Mouse (Mus musculus) liver, embryonic 14.5 days (tissue): ENCODE measurements around the gene Stx18. TPM values are rescaled to one million over a fixed set of nuclear protein-coding genes. Genes with fewer than 3 reads are reported as not detected.

Experiments used
- ATAC-seq: fragments of 200-750 bp; cut with Nextera tagmentation; 2 replicates; pipeline ENCODE4 v1.8.0; 2017; ENCODE audit warnings: moderate number of reproducible peaks, mild to moderate bottlenecking, moderate library complexity; ENCODE audit not compliant: insufficient read depth
- DNase-seq, 3 experiments: peaks; one replicate each; pipeline ENCODE4 v3.0.0-alpha.2; 2012 to 2013; ENCODE audit warnings: low read depth in 3 of 3, low spot score in 3 of 3
- H3K27ac ChIP-seq: fragments of 300-500 bp; sonication (generic); 2 replicates; pipeline ENCODE4 v1.5.1; 2014; ENCODE audit warnings: moderate library complexity, mild to moderate bottlenecking, control low read depth, inconsistent platforms
- H3K27me3 ChIP-seq: fragments of 300-500 bp; sonication (generic); 2 replicates; pipeline ENCODE4 v1.6.1; 2014; ENCODE audit warnings: mild to moderate bottlenecking, low read length, moderate library complexity; ENCODE audit not compliant: control insufficient read depth, insufficient read depth
- H3K36me3 ChIP-seq: fragments of 300-500 bp; sonication (generic); replicated peaks from 2 replicates; pipeline ENCODE4 v1.6.1; 2014; ENCODE audit warnings: low read depth; ENCODE audit not compliant: control insufficient read depth, insufficient read depth
- H3K4me1 ChIP-seq, 2 experiments: fragments of 200-500 bp in 1 of 2; fragments of 300-500 bp in 1 of 2; sonication (generic) in 1 of 2; replicated peaks; 2 replicates each; pipeline ENCODE4 v1.6.1; 2012 to 2014; ENCODE audit warnings: antibody characterized with exemption in 1 of 2, inconsistent platforms in 1 of 2, low read length in 1 of 2; ENCODE audit not compliant: control insufficient read depth in 2 of 2, insufficient read depth in 2 of 2
- H3K4me2 ChIP-seq: fragments of 300-500 bp; sonication (generic); 2 replicates; pipeline ENCODE4 v1.6.1; 2014; ENCODE audit warnings: low read depth, mild to moderate bottlenecking, control low read depth, moderate library complexity
- H3K4me3 ChIP-seq, 2 experiments: fragments of 200-500 bp in 1 of 2; fragments of 300-500 bp in 1 of 2; sonication (generic) in 1 of 2; 2 replicates each; pipeline ENCODE4 v1.5.1; 2012 to 2014; ENCODE audit warnings: low read depth in 2 of 2, low read length in 2 of 2, mild to moderate bottlenecking in 2 of 2, control low read depth in 1 of 2, inconsistent platforms in 1 of 2, moderate library complexity in 1 of 2; ENCODE audit not compliant: insufficient read depth in 1 of 2
- H3K9ac ChIP-seq: fragments of 300-500 bp; sonication (generic); replicated peaks from 2 replicates; pipeline ENCODE4 v1.6.1; 2014; ENCODE audit warnings: mild to moderate bottlenecking, control low read depth, moderate library complexity
- H3K9me3 ChIP-seq: fragments of 300-500 bp; sonication (generic); 2 replicates; pipeline ENCODE4 v1.6.1; 2016; ENCODE audit warnings: low read length, mixed read lengths; ENCODE audit not compliant: control insufficient read depth
- CTCF ChIP-seq: IDR thresholded peaks from 2 replicates; pipeline ENCODE4 v1.5.1; 2016; ENCODE audit warnings: antibody characterized with exemption, low read depth, control low read depth
- EP300 ChIP-seq: IDR thresholded peaks from 2 replicates; pipeline ENCODE4 v1.6.1; 2016; ENCODE audit warnings: antibody characterized with exemption, low read depth
- whole genome bisulfite sequencing: fragments of 180-500 bp; shearing (Covaris S2); extraction: QIAGEN DNeasy Blood & Tissue Kit; methylation state at CpG from one replicate; pipeline ENCODE4 v1.1.7; 2014; ENCODE audit not compliant: insufficient replicate concordance; 5-methylcytosine and 5-hydroxymethylcytosine counted together
- polyA plus RNA-seq, 2 experiments: library from polyadenylated mRNA; depleted of rRNA in 1 of 2; stranded (reverse) in 1 of 2; unstranded in 1 of 2; fragments of >200 nt; fragmentation: Nextera tagmentation in 1 of 2; extraction: Ambion mirVana in 1 of 2; gene quantifications; 2 replicates each; pipeline versions ENCODE4 v1.2.1 to v1.2.3; 2012 to 2014

The Stx18 gene
- polyA plus RNA-seq, 2 experiments, result 8.0 to 12.6 TPM

- WGBS, result 16% methylated on average over 9 of the region's 9 CpGs
- peak overlapping the region; percentile 89 for H3K4me2 ChIP-seq
- no peaks in the 10 kb centered on the region for H3K9me3 ChIP-seq
- peak overlapping the region; percentile 87 for H3K9ac ChIP-seq
- peaks cover 2 to 7% of the 10 kb centered on the region in 2 experiments; a peak in 2 of 4 replicates for H3K4me1 ChIP-seq
- no peaks in the 10 kb centered on the region for H3K36me3 ChIP-seq
- peak in 2 of 3 experiments; percentile 13 to 14 for DNase-seq
- peak overlapping the region; percentile 94 for H3K4me3 ChIP-seq
- no peak for TF ChIP-seq CTCF
- no peak for TF ChIP-seq EP300
- H3K27ac ChIP-seq, result no peak overlapping the region
- ATAC-seq, result no peak
- H3K27me3 ChIP-seq, result no peaks in the 10 kb centered on the region; the same call in 1 of the 2 replicates
Measured at GRCm38 (mm10) chr5:38038274-38038673, 268 bp upstream of the Stx18 start.

- Histone ChIP-seq H3K4me2 (peak overlapping the region; percentile 89), H3K4me1 (peaks cover 2 to 7% of the 10 kb centered on the region in 2 experiments; a peak in 2 of 4 replicates), H3K9me3 (no peaks in the 10 kb centered on the region), H3K27ac (no peak overlapping the region), H3K9ac (peak overlapping the region; percentile 87), H3K36me3 (no peaks in the 10 kb centered on the region), H3K27me3 (no peaks in the 10 kb centered on the region; the same call in 1 of the 2 replicates), H3K4me3 (peak overlapping the region; percentile 94)
- DNase-seq (peak in 1 of 3 experiments; percentile 7), ATAC-seq (peak; percentile 9; the same call in 1 of the 2 replicates)
- no peak for TF ChIP-seq CTCF
- TF ChIP-seq EP300, result no peak
- WGBS, result 16% methylated on average over 9 of the region's 9 CpGs
Measured at GRCm38 (mm10) chr5:38039796-38040195, 1.3 kb downstream of the Stx18 start.

GRCm38 (mm10) chr5:38044923-38045322 is 6.4 kb downstream of the Stx18 start:
- Histone ChIP-seq H3K4me3 (no peak overlapping the region), H3K36me3 (no peaks in the 10 kb centered on the region), H3K4me1 (peaks cover 0 to 2% of the 10 kb centered on the region in 2 experiments; a peak in 2 of 4 replicates), H3K9ac (no peak overlapping the region), H3K9me3 (no peaks in the 10 kb centered on the region), H3K4me2 (no peak overlapping the region), H3K27me3 (no peaks in the 10 kb centered on the region), H3K27ac (no peak overlapping the region)
- DNase-seq, result no peak
- TF ChIP-seq CTCF (no peak), EP300 (no peak)
- WGBS, result 50% methylated on average over 2 of the region's 2 CpGs
- ATAC-seq, result no peak

GRCm38 (mm10) chr5:38048177-38048576 is 9.6 kb downstream of the Stx18 start:
- DNase-seq, result no peak
- no peak for ATAC-seq
- WGBS, result 19% methylated on average over 3 of the region's 3 CpGs

GRCm38 (mm10) chr5:38061051-38061450 is 22.5 kb downstream of the Stx18 start:
- Histone ChIP-seq H3K4me3 (no peak overlapping the region), H3K4me1 (no peaks in the 10 kb centered on the region), H3K27ac (no peak overlapping the region), H3K27me3 (no peaks in the 10 kb centered on the region), H3K9me3 (no peaks in the 10 kb centered on the region), H3K4me2 (no peak overlapping the region), H3K36me3 (no peaks in the 10 kb centered on the region), H3K9ac (no peak overlapping the region)
- no peak for TF ChIP-seq EP300
- no peak for TF ChIP-seq CTCF
- DNase-seq, result no peak
- 59% methylated on average over 2 of the region's 2 CpGs for WGBS
- ATAC-seq, result no peak

More at GRCm38 (mm10) chr5:38048177-38048576, 9.6 kb downstream of the Stx18 start:
- H3K4me3 ChIP-seq, result no peak overlapping the region
- no peaks in the 10 kb centered on the region for H3K36me3 ChIP-seq
- H3K9ac ChIP-seq, result no peak overlapping the region
- no peaks in the 10 kb centered on the region for H3K4me1 ChIP-seq
- H3K27ac ChIP-seq, result no peak overlapping the region
- H3K4me2 ChIP-seq, result no peak overlapping the region
- no peaks in the 10 kb centered on the region for H3K27me3 ChIP-seq
- no peaks in the 10 kb centered on the region for H3K9me3 ChIP-seq
- TF ChIP-seq CTCF (no peak), EP300 (no peak)
